Mouse (Mus musculus) neural tube, embryonic 14.5 days (tissue): ENCODE measurements around the gene Krt31. TPM values are rescaled to one million over a fixed set of nuclear protein-coding genes. Genes with fewer than 3 reads are reported as not detected.

Experiments
- ATAC-seq: fragments of 200-750 bp; cut with Nextera tagmentation; 2 replicates; pipeline ENCODE4 v1.8.0; 2017; ENCODE audit warnings: low read depth, mild to moderate bottlenecking, moderate TSS enrichment, moderate library complexity
- H3K27ac ChIP-seq: fragments of 300-500 bp; sonication (generic); 2 replicates; pipeline ENCODE4 v1.5.1; 2014; ENCODE audit warnings: low read depth, mild to moderate bottlenecking, control low read depth, low read length, moderate library complexity, mixed read lengths
- H3K27me3 ChIP-seq: fragments of 300-500 bp; sonication (generic); 2 replicates; pipeline ENCODE4 v1.6.1; 2014; ENCODE audit warnings: low read length; ENCODE audit not compliant: control insufficient read depth, insufficient read depth
- H3K36me3 ChIP-seq: fragments of 300-500 bp; sonication (generic); 2 replicates; pipeline ENCODE4 v1.6.1; 2014; ENCODE audit warnings: low read length, mixed read lengths; ENCODE audit not compliant: control insufficient read depth, insufficient read depth
- H3K4me1 ChIP-seq: fragments of 300-500 bp; sonication (generic); 2 replicates; pipeline ENCODE4 v1.6.1; 2014; ENCODE audit warnings: low read length; ENCODE audit not compliant: control insufficient read depth, insufficient read depth
- H3K4me2 ChIP-seq: fragments of 300-500 bp; sonication (generic); 2 replicates; pipeline ENCODE4 v1.6.1; 2014; ENCODE audit warnings: mild to moderate bottlenecking, low read depth, low read length, control low read depth
- H3K4me3 ChIP-seq: fragments of 300-500 bp; sonication (generic); 2 replicates; pipeline ENCODE4 v1.5.1; 2014; ENCODE audit warnings: low read depth, low read length, control low read depth, mixed read lengths
- H3K9ac ChIP-seq: fragments of 300-500 bp; sonication (generic); replicated peaks from 2 replicates; pipeline ENCODE4 v1.6.1; 2014; ENCODE audit warnings: low read depth, mild to moderate bottlenecking, control low read depth, low read length, mixed read lengths
- H3K9me3 ChIP-seq: fragments of 300-500 bp; sonication (generic); 2 replicates; pipeline ENCODE4 v1.6.1; 2016; ENCODE audit warnings: low read length; ENCODE audit not compliant: control insufficient read depth
- WGBS: fragments of 180-500 bp; shearing (Covaris S2); extraction: QIAGEN DNeasy Blood & Tissue Kit; methylation state at CpG from one replicate; pipeline ENCODE4 v1.1.7; 2014; 5-methylcytosine and 5-hydroxymethylcytosine counted together
- polyA plus RNA-seq: library from polyadenylated mRNA; unstranded; fragments of >200 nt; fragmentation: Nextera tagmentation; extraction: Ambion mirVana; gene quantifications from 2 replicates; pipeline ENCODE4 v1.2.1, GENCODE M21; 2014

Krt31 gene
- polyA plus RNA-seq, 1 experiment from 2014 or later = not detected

DNA sequence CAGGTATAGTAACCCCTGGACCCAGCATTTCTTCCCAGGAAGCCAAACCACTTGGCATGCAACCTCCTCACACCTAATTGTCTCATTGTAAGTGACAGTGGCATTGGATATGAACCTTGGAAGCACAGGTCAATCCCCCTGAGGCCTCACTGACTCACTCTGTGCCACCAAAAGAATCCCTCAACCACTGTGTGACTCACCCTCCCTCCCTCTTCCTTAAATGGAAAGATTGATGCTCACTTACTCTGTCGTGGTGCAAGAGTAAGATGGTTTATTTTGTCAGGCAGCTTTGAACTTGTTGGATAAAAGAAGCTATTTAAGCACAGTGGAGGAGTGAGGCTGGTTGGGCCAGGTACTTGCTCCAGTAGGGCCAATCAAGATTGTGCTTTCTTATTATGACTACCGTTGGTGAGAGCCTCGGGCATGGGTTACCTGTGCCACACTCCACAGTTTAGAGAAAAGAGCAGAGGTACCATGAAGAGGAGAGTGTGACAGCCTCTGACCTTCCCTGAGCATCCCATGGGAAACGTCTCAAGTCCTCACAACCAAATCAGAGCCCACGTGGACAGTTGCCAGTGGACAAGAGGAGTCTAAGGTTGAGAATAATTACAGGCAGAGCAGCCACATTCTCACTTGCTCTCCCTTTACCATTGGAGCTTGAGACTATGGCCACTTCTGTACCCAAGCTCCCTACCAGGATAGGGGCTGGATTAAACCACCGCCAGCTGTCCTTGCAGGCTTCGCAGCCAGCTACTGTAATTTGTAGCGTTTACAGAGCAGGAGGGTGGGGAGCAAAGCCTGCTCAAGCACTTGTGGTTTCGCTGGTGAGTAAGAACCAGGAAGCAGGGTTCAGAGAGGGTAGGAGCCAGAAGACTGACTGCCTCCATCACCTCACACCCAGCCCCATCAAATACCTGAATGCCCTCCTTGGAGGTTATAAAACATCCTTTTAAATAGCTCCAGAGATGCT lies 5.6 kb upstream of the Krt31 start:
- no peaks in the 10 kb centered on the region for H3K27me3 ChIP-seq
- no peak overlapping the region for H3K4me2 ChIP-seq
- H3K36me3 ChIP-seq = no peaks in the 10 kb centered on the region
- no peak overlapping the region for H3K9ac ChIP-seq
- 76% methylated on average over 9 of the region's 9 CpGs for WGBS
- H3K4me3 ChIP-seq = no peak overlapping the region
- no peaks in the 10 kb centered on the region for H3K9me3 ChIP-seq
- no peak overlapping the region for H3K27ac ChIP-seq
- no peak for ATAC-seq
- no peaks in the 10 kb centered on the region for H3K4me1 ChIP-seq

DNA sequence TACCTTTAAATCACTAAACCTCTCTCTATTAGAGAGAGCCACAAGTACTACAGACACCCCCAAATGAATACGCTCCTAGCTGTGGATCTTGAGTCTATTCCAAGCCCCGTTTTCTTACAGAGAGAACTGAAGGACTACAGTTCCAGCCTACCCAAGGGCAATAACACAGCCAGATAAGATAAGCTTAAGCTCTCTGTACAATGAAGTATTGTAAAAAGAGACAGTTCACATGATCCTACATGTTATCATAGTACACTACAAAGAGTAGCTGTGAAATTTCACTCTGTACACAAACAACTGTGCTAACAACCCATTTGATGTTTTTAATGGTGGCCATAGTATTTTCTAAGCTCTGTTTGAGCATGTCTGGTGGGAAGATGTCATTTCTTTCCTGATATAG lies 3.2 kb downstream of the Krt31 start:
- Histone ChIP-seq H3K27ac (no peak overlapping the region), H3K27me3 (no peaks in the 10 kb centered on the region), H3K9me3 (no peaks in the 10 kb centered on the region), H3K36me3 (no peaks in the 10 kb centered on the region), H3K4me2 (no peak overlapping the region), H3K4me1 (no peaks in the 10 kb centered on the region), H3K4me3 (no peak overlapping the region), H3K9ac (no peak overlapping the region)
- WGBS = 95% methylated on average over 2 of the region's 2 CpGs
- no peak for ATAC-seq

DNA sequence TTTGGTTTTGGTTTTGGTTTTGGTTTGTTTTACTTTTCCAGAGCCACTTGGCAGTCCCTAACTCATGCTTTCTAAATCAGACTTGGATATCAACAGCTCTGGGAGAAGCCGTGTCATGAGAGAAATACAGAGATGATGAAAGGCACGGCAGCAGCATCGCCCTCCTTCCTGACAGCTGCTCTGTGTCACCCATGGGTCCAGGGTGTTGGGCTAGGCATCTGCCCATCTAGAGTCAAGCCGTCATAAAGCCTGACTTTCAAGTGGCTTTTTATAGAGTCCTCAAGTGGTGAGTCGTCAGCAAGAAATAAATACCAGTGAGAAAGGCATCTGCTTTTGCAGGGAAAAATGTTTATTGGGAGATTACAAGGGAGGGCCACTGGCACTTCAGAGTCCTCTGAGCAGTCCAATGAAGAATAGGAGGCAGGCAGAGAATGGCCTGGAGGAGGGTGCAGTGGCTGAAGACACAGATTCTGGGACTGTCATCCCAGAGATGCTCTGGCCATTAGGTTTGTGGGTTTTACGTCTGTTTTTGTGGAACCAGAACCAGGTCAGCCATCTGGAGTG lies 4.0 kb downstream of the Krt31 start:
- Histone ChIP-seq H3K4me2 (no peak overlapping the region), H3K4me1 (no peaks in the 10 kb centered on the region), H3K27ac (no peak overlapping the region), H3K9ac (no peak overlapping the region), H3K36me3 (no peaks in the 10 kb centered on the region), H3K27me3 (no peaks in the 10 kb centered on the region), H3K4me3 (no peak overlapping the region), H3K9me3 (no peaks in the 10 kb centered on the region)
- no peak for ATAC-seq
- WGBS = 81% methylated on average over 6 of the region's 6 CpGs

- no peak within 1 kb of the TSS for H3K9ac ChIP-seq
- H3K36me3 ChIP-seq = no peaks in the 10 kb centered on the region
- H3K4me2 ChIP-seq = no peak within 1 kb of the TSS
- no peaks in the 10 kb centered on the region for H3K4me1 ChIP-seq
- no peak within 1 kb of the TSS for H3K4me3 ChIP-seq
- no peak within 1 kb of the TSS for H3K27ac ChIP-seq
- 86% methylated on average over 6 of the region's 6 CpGs for WGBS
- no peaks in the 10 kb centered on the region for H3K9me3 ChIP-seq
- no peaks in the 10 kb centered on the region for H3K27me3 ChIP-seq
- no peak for ATAC-seq
Observed at GRCm38 (mm10) chr11:100041454-100041853, 8.9 kb downstream of the Krt31 start, which contains the start of gene Krt34. Gene Krt34, minus strand, starts transcription at chr11:100041554.

DNA sequence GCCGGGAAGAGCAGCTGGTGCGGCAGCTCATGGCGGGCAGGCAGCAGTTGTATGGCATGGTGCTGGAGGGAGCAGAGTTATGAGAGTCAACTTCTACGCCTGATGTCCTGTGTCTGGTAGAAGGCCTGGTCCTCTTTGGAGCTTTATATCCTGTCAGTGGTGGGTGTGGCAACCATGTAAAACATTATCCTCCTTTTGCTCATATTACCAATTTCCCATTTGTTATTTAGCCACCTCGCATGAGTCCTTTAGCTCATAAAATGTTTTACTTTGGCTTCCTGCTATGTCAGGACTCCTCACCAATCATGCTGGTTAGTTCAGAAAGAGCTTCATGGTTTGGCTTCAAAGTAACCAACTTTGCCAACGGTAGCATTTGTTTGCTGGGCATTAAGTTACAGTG lies 20.6 kb downstream of the Krt31 start, which contains the start of gene Krt33b:
Gene Krt33b (minus strand): TSS at position 101 of the 400 bp plus-strand sequence.
- no peaks in the 10 kb centered on the region for H3K36me3 ChIP-seq
- H3K27ac ChIP-seq = no peak within 1 kb of the TSS
- no peak for ATAC-seq
- H3K27me3 ChIP-seq = no peaks in the 10 kb centered on the region
- no peak within 1 kb of the TSS for H3K4me3 ChIP-seq
- WGBS = 87% methylated on average over 6 of the region's 6 CpGs
- no peak within 1 kb of the TSS for H3K9ac ChIP-seq
- H3K4me1 ChIP-seq = no peaks in the 10 kb centered on the region
- no peaks in the 10 kb centered on the region for H3K9me3 ChIP-seq
- H3K4me2 ChIP-seq = no peak within 1 kb of the TSS

DNA sequence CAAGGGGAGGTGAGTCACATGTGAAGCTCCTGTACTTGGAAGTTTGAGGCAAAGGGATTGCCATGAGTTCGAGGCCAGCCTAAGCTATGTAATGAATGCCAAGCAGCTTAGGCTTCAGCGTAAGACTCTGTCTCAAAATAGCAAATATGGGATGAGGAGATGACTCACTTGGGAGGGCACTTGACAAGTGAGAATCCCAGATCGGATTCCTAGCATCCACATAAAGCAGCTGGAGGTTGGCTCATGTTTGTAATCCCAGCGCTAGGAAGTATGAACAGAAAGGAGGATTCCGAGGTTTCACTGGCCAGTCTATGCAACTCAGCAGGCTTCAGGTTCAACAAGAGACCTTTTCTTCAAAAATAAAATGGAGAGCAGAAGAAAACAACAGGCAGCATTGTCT lies 28.9 kb downstream of the Krt31 start:
- Histone ChIP-seq H3K9me3 (no peaks in the 10 kb centered on the region), H3K4me1 (no peaks in the 10 kb centered on the region), H3K36me3 (no peaks in the 10 kb centered on the region), H3K9ac (no peak overlapping the region), H3K27ac (no peak overlapping the region), H3K4me2 (no peak overlapping the region), H3K4me3 (no peak overlapping the region), H3K27me3 (no peaks in the 10 kb centered on the region)
- 83% methylated on average over 5 of the region's 5 CpGs for WGBS
- no peak for ATAC-seq

DNA sequence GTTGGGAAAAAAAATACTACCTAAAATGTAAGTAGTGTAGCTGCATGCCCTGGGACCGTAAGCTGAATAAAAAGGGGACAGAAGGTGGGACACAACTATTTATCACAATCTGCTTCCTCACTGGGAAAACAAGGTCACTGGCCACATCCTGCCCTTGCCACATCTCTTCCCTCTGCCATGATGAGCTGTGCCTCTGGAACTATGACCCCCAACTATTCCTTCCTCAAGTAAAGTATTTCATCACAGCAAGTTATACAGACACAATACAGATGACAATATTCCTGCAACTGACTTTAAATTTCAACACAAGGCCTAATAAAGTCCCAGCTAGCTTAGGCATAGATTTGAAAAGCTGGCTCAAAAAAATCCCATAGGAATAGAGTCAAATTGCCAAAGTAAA lies 30.9 kb downstream of the Krt31 start:
- no peaks in the 10 kb centered on the region for H3K36me3 ChIP-seq
- H3K27me3 ChIP-seq = no peaks in the 10 kb centered on the region
- H3K4me2 ChIP-seq = no peak overlapping the region
- H3K27ac ChIP-seq = no peak overlapping the region
- 94% methylated on average over 1 of the region's 1 CpGs for WGBS
- no peak overlapping the region for H3K9ac ChIP-seq
- no peaks in the 10 kb centered on the region for H3K9me3 ChIP-seq
- ATAC-seq = no peak
- H3K4me3 ChIP-seq = no peak overlapping the region
- H3K4me1 ChIP-seq = no peaks in the 10 kb centered on the region

GRCm38 (mm10) chr11:100016112-100016511 lies 34.2 kb downstream of the Krt31 start, which contains the start of gene Krt33a:
Gene Krt33a, minus strand, starts transcription at chr11:100016212.
- no peak for ATAC-seq
- H3K9ac ChIP-seq = no peak within 1 kb of the TSS
- H3K4me3 ChIP-seq = no peak within 1 kb of the TSS
- no peaks in the 10 kb centered on the region for H3K9me3 ChIP-seq
- H3K4me1 ChIP-seq = no peaks in the 10 kb centered on the region
- 81% methylated on average over 4 of the region's 4 CpGs for WGBS
- H3K27ac ChIP-seq = no peak within 1 kb of the TSS
- H3K4me2 ChIP-seq = no peak within 1 kb of the TSS
- H3K36me3 ChIP-seq = no peaks in the 10 kb centered on the region
- H3K27me3 ChIP-seq = no peaks in the 10 kb centered on the region

DNA sequence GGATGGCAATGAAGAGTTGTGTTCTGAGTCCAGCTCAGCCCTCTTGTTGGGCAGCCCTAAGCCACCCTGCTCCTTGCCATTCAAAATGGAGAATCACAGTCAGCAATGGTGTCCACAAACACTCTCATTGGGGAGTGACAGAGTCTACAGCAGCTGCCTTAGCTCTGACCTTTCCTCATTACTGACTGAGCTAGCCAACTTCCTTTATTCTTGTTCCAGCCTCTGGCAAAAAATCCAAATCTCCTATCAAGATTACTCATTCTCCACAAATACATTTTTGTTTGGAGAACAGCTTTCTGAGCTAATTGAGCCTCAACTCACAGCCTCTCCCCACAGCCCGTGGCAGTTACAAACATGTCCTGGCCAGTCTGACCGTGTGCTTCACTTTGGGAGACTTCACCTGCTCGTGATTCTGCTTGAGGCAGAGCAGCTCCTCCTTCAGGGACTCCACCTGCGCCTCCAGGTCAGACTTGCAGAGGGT lies 36.6 kb downstream of the Krt31 start:
- ATAC-seq = no peak
- no peak overlapping the region for H3K4me2 ChIP-seq
- H3K4me3 ChIP-seq = no peak overlapping the region
- no peak overlapping the region for H3K9ac ChIP-seq
- no peaks in the 10 kb centered on the region for H3K9me3 ChIP-seq
- no peaks in the 10 kb centered on the region for H3K27me3 ChIP-seq
- 86% methylated on average over 4 of the region's 4 CpGs for WGBS
- H3K4me1 ChIP-seq = no peaks in the 10 kb centered on the region
- H3K36me3 ChIP-seq = no peaks in the 10 kb centered on the region
- no peak overlapping the region for H3K27ac ChIP-seq
